In the genomic region with DNA sequence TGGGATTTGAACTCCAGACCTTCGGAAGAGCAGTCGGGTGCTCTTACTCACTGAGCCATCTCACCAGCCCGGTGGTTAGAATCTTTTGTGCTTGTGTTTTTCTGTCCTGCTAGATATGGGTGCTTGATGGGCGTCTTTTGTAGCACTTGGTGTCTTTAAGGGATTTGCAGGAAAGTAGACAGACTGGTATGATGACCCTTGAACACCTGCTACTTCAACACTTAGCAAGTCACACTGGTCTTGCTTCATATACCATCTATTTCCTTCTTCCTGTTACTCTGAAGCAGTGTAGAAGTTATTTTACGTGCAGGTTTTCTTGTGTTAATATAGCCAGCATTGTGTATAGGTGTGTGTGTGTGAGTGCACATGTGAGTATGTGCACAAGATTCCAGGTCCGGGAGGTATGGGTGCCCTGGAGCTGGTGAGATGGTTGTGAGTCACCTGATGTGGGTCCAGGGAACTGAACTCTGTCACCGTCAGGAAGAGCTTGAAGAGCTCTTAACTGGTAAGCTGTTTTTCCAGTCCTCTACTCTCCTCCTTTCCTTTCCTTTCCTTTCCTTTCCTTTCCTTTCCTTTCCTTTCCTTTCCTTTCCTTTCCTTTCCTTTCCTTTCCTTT, we compare ENCODE assay signal across 22 mouse cellular contexts. TPM values are rescaled to one million over a fixed set of nuclear protein-coding genes. Genes with fewer than 3 reads are reported as not detected.
A peak's percentile ranks its signal among the peaks of the same experiment; 100 is the strongest.
DNase-seq lines count a peak whose midpoint lies in the region; ATAC-seq and TF ChIP-seq lines count a peak whose summit lies in the region.
"Had no signal": no experiment of that assay in that cellular context is flagged by ENCODE, and none has a peak within 500 bp of the region (broad histone marks: within the 10 kb centered on the region; RNA-seq: fewer than 3 reads in every experiment).

No protein-coding gene starts in this region.

- no peak overlapping the region for H3K27ac ChIP-seq in embryonic facial prominence, embryonic 14.5 days (replicated peaks; ENCODE audit: low read depth, low read length)
- no peak overlapping the region for H3K27ac ChIP-seq in embryonic facial prominence, embryonic 10.5 days (replicated peaks)
- H3K27ac ChIP-seq in lung, embryonic 14.5 days (ENCODE audit: low read depth) = no peak overlapping the region
- peak overlapping the region; percentile 56; the same call in 1 of the 2 replicates for H3K27ac ChIP-seq in intestine, embryonic 15.5 days
- peak overlapping the region; percentile 68 for H3K27ac ChIP-seq in small intestine, adult 2 months (ENCODE audit: insufficient read depth, low read depth, low read length)
- no peak overlapping the region for H3K27ac ChIP-seq in midbrain, embryonic 11.5 days (ENCODE audit: low read depth, low read length)
- H3K27ac ChIP-seq: forebrain, embryonic 10.5 days; hindbrain, embryonic 13.5 days; layer of hippocampus, adult 2 months; limb, embryonic 13.5 days; liver, embryonic 15.5 days; midbrain, embryonic 13.5 days had no signal

- DNase-seq in embryonic facial prominence, embryonic 14.5 days (ENCODE audit: low spot score) = peak; percentile 26
- DNase-seq in embryonic facial prominence, embryonic 10.5 days (ENCODE audit: low spot score) = no peak
- DNase-seq in lung, embryonic 14.5 days = peak; percentile 13
- DNase-seq in lung, postnatal 14 days = no peak
- no peak for DNase-seq in left cerebral cortex, adult 9 months (ENCODE audit: low spot score in 2 of 2)
- no peak for DNase-seq in midbrain, embryonic 11.5 days (ENCODE audit: low spot score, missing footprints)
- DNase-seq: adrenal gland, postnatal 14 days; cerebellum, adult 9-10 months; gastrocnemius, postnatal 25 days; kidney, postnatal 14 days; spleen, adult 18-20 months; thymus, postnatal 25 days had no signal

- H3K4me1 ChIP-seq in embryonic facial prominence, embryonic 14.5 days (ENCODE audit: control insufficient read depth, insufficient read depth, low read length) = no peaks in the 10 kb centered on the region
- H3K4me1 ChIP-seq in embryonic facial prominence, embryonic 10.5 days = 0 out of 2 replicates have a peak, but pooled peaks cover 6% of the 10 kb centered on the region
- no peaks in the 10 kb centered on the region for H3K4me1 ChIP-seq in lung, embryonic 14.5 days (ENCODE audit: insufficient read depth)
- peaks cover 4% of the 10 kb centered on the region; the same call in 1 of the 2 replicates for H3K4me1 ChIP-seq in intestine, embryonic 15.5 days (replicated peaks)
- peaks cover 25% of the 10 kb centered on the region for H3K4me1 ChIP-seq in small intestine, adult 2 months (ENCODE audit: control insufficient read depth, insufficient read depth, insufficient read length, low read length)
- no peaks in the 10 kb centered on the region for H3K4me1 ChIP-seq in midbrain, embryonic 11.5 days (ENCODE audit: control insufficient read depth, insufficient read depth, low read length)
- H3K4me1 ChIP-seq: hindbrain, embryonic 13.5 days; limb, embryonic 13.5 days; midbrain, embryonic 13.5 days had no signal

- no peak overlapping the region for H3K9ac ChIP-seq in embryonic facial prominence, embryonic 14.5 days (ENCODE audit: low read depth, low read length)
- no peak overlapping the region for H3K9ac ChIP-seq in lung, embryonic 14.5 days
- H3K9ac ChIP-seq in intestine, embryonic 15.5 days = no peak overlapping the region
- no peak overlapping the region for H3K9ac ChIP-seq in midbrain, embryonic 11.5 days (ENCODE audit: low read length)
- H3K9ac ChIP-seq: hindbrain, embryonic 13.5 days; limb, embryonic 13.5 days; liver, embryonic 15.5 days; midbrain, embryonic 13.5 days had no signal

- no peaks in the 10 kb centered on the region for H3K27me3 ChIP-seq in embryonic facial prominence, embryonic 14.5 days (replicated peaks; ENCODE audit: control insufficient read depth, insufficient read depth, low read length)
- H3K27me3 ChIP-seq in embryonic facial prominence, embryonic 10.5 days (replicated peaks; ENCODE audit: low read depth, poor library complexity, severe bottlenecking) = no peaks in the 10 kb centered on the region
- no peaks in the 10 kb centered on the region for H3K27me3 ChIP-seq in lung, embryonic 14.5 days (ENCODE audit: insufficient read depth, low read length)
- H3K27me3 ChIP-seq in intestine, embryonic 15.5 days (replicated peaks) = no peaks in the 10 kb centered on the region
- no peaks in the 10 kb centered on the region for H3K27me3 ChIP-seq in small intestine, adult 2 months (ENCODE audit: control insufficient read depth, insufficient read depth, low read length)
- no peaks in the 10 kb centered on the region for H3K27me3 ChIP-seq in midbrain, embryonic 11.5 days (ENCODE audit: control insufficient read depth, insufficient read depth, low read length)
- H3K27me3 ChIP-seq: hindbrain, embryonic 13.5 days; limb, embryonic 13.5 days; liver, embryonic 15.5 days; midbrain, embryonic 13.5 days had no signal

- no peak for ATAC-seq in embryonic facial prominence, embryonic 14.5 days (ENCODE audit: low read depth)
- ATAC-seq in lung, embryonic 14.5 days (ENCODE audit: insufficient read depth) = 0 out of 2 replicates have a peak, but pooled peaks have one; percentile 14
- ATAC-seq in intestine, embryonic 15.5 days = peak; percentile 77
- no peak for ATAC-seq in midbrain, embryonic 11.5 days (ENCODE audit: low FRiP score)
- ATAC-seq: forebrain, embryonic 16.5 days; inflammation-experienced regulatory T-cells, adult 6 months; midbrain, embryonic 13.5 days had no signal

- TF ChIP-seq POLR2A in small intestine, adult 2 months (IDR thresholded peaks at IDR 0.05; ENCODE audit: low read depth, low read length) = no peak

- no peak overlapping the region for H3K4me3 ChIP-seq in embryonic facial prominence, embryonic 14.5 days (ENCODE audit: low read depth, low read length)
- H3K4me3 ChIP-seq in embryonic facial prominence, embryonic 10.5 days = no peak overlapping the region
- no peak overlapping the region for H3K4me3 ChIP-seq in lung, embryonic 14.5 days (ENCODE audit: low read depth, low read length)
- H3K4me3 ChIP-seq in intestine, embryonic 15.5 days (replicated peaks) = no peak overlapping the region
- H3K4me3 ChIP-seq in small intestine, adult 2 months (ENCODE audit: low read depth, low read length) = no peak overlapping the region
- H3K4me3 ChIP-seq in midbrain, embryonic 11.5 days (ENCODE audit: low read depth, low read length) = no peak overlapping the region
- H3K4me3 ChIP-seq: forebrain, embryonic 10.5 days; hindbrain, embryonic 13.5 days; layer of hippocampus, adult 2 months; limb, embryonic 13.5 days; liver, embryonic 15.5 days; midbrain, embryonic 13.5 days had no signal

- no peak for TF ChIP-seq CTCF in lung, embryonic 14.5 days (IDR thresholded peaks at IDR 0.05; ENCODE audit: low read depth)
- TF ChIP-seq CTCF in small intestine, adult 2 months (IDR thresholded peaks at IDR 0.05; ENCODE audit: extremely low read depth, insufficient read length, insufficient replicate concordance, low read depth, low read length) = no peak

- 0 out of 2 replicates have a peak, but pooled peaks cover 4% of the 10 kb centered on the region for H3K36me3 ChIP-seq in embryonic facial prominence, embryonic 14.5 days (ENCODE audit: control insufficient read depth, insufficient read depth, low read length)
- H3K36me3 ChIP-seq in embryonic facial prominence, embryonic 10.5 days (replicated peaks) = peaks cover 58% of the 10 kb centered on the region
- no peaks in the 10 kb centered on the region; the same call in 1 of the 2 replicates for H3K36me3 ChIP-seq in lung, embryonic 14.5 days (ENCODE audit: insufficient read depth)
- no peaks in the 10 kb centered on the region for H3K36me3 ChIP-seq in intestine, embryonic 15.5 days
- no peaks in the 10 kb centered on the region for H3K36me3 ChIP-seq in small intestine, adult 2 months (ENCODE audit: control insufficient read depth, insufficient read depth, low read length)
- peaks cover 2% of the 10 kb centered on the region; the same call in 1 of the 2 replicates for H3K36me3 ChIP-seq in midbrain, embryonic 11.5 days (ENCODE audit: control insufficient read depth, insufficient read depth, low read length)
- H3K36me3 ChIP-seq: hindbrain, embryonic 13.5 days had no signal

- WGBS in embryonic facial prominence, embryonic 14.5 days = 91% methylated on average over 7 of the region's 7 CpGs
- 89% methylated on average over 7 of the region's 7 CpGs for WGBS in embryonic facial prominence, embryonic 10.5 days
- 74% methylated on average over 7 of the region's 7 CpGs for WGBS in lung, embryonic 14.5 days
- 80% methylated on average over 7 of the region's 7 CpGs for WGBS in intestine, embryonic 15.5 days
- WGBS in small intestine, adult 2 months = 29% methylated on average over 7 of the region's 7 CpGs
- WGBS in midbrain, embryonic 11.5 days = 95% methylated on average over 7 of the region's 7 CpGs

- H3K4me2 ChIP-seq in embryonic facial prominence, embryonic 14.5 days (ENCODE audit: low read depth, low read length) = no peak overlapping the region
- H3K4me2 ChIP-seq in lung, embryonic 14.5 days = no peak overlapping the region
- no peak overlapping the region for H3K4me2 ChIP-seq in intestine, embryonic 15.5 days (replicated peaks)
- no peak overlapping the region for H3K4me2 ChIP-seq in midbrain, embryonic 11.5 days
- H3K4me2 ChIP-seq: hindbrain, embryonic 13.5 days; limb, embryonic 13.5 days; liver, embryonic 15.5 days; midbrain, embryonic 13.5 days had no signal

- H3K9me3 ChIP-seq in embryonic facial prominence, embryonic 14.5 days (ENCODE audit: control insufficient read depth, low read length) = no peaks in the 10 kb centered on the region
- no peaks in the 10 kb centered on the region for H3K9me3 ChIP-seq in embryonic facial prominence, embryonic 10.5 days
- no peaks in the 10 kb centered on the region for H3K9me3 ChIP-seq in lung, embryonic 14.5 days (ENCODE audit: low read depth, low read length)
- no peaks in the 10 kb centered on the region for H3K9me3 ChIP-seq in intestine, embryonic 15.5 days
- no peaks in the 10 kb centered on the region for H3K9me3 ChIP-seq in midbrain, embryonic 11.5 days (ENCODE audit: control insufficient read depth, low read length)
- H3K9me3 ChIP-seq: hindbrain, embryonic 13.5 days; liver, embryonic 15.5 days; midbrain, embryonic 13.5 days had no signal

RNA-seq across cellular contexts. Expression of a gene that starts 27.5 kb away (rescaled TPM):
- 65.4 and 68.6 TPM in 2 replicates for polyA plus RNA-seq in embryonic facial prominence, embryonic 14.5 days (2014; fragmentation: Nextera tagmentation; extraction: Ambion mirVana)
- polyA plus RNA-seq in embryonic facial prominence, embryonic 10.5 days (2016; fragmentation: Nextera tagmentation; extraction: Ambion mirVana) = 44.5 and 44.9 TPM in 2 replicates
- polyA plus RNA-seq in lung, embryonic 14.5 days (2014; fragmentation: Nextera tagmentation; extraction: Ambion mirVana) = 79.2 and 83.9 TPM in 2 replicates
- 56.7 and 59.0 TPM in 2 replicates for polyA plus RNA-seq in intestine, embryonic 15.5 days (2015; fragmentation: Nextera tagmentation; extraction: Ambion mirVana)
- polyA plus RNA-seq in small intestine, adult 2 months (2012; rRNA removed) = 68.5 and 108 TPM in 2 replicates
- polyA plus RNA-seq in midbrain, embryonic 11.5 days (2014; fragmentation: Nextera tagmentation; extraction: Ambion mirVana) = 59.2 and 66.8 TPM in 2 replicates

Comparison
In these comparisons a context has a peak if more than half of its experiments do, and no peak if none do; other contexts are left out.
1. DNase-seq: peak in embryonic facial prominence, embryonic 14.5 days (single experiment) and lung, embryonic 14.5 days (single experiment); none in embryonic facial prominence, embryonic 10.5 days (single experiment), lung, postnatal 14 days (single experiment), left cerebral cortex, adult 9 months (0 of 2) and midbrain, embryonic 11.5 days (single experiment).
2. ATAC-seq: peak in lung, embryonic 14.5 days (single experiment) and intestine, embryonic 15.5 days (single experiment); none in embryonic facial prominence, embryonic 14.5 days (single experiment) and midbrain, embryonic 11.5 days (single experiment).
3. H3K27ac ChIP-seq: peak in intestine, embryonic 15.5 days (single experiment) and small intestine, adult 2 months (single experiment); none in embryonic facial prominence, embryonic 14.5 days (single experiment), embryonic facial prominence, embryonic 10.5 days (single experiment), lung, embryonic 14.5 days (single experiment) and midbrain, embryonic 11.5 days (single experiment).